Mouse (Mus musculus) adrenal gland, postnatal 36 days (tissue): ENCODE results near the gene Nrg4. TPM values are rescaled to one million over a fixed set of nuclear protein-coding genes. Genes with fewer than 3 reads are reported as not detected.
A peak's percentile ranks its signal among the peaks of the same experiment; 100 is the strongest.

Experiments used
- DNase-seq, 2 experiments: peaks; one replicate each; pipeline ENCODE4 v3.0.0; 2021; ENCODE audit warnings: mixed read lengths in 1 of 2
- total RNA-seq, 2 experiments: library from RNA; stranded (reverse); gene quantifications; 2 replicates each; pipeline ENCODE4 v1.2.3; 2021

The Nrg4 gene
- total RNA-seq, 2 experiments from 2014 or later: 23.8 to 31.0 TPM

DNA sequence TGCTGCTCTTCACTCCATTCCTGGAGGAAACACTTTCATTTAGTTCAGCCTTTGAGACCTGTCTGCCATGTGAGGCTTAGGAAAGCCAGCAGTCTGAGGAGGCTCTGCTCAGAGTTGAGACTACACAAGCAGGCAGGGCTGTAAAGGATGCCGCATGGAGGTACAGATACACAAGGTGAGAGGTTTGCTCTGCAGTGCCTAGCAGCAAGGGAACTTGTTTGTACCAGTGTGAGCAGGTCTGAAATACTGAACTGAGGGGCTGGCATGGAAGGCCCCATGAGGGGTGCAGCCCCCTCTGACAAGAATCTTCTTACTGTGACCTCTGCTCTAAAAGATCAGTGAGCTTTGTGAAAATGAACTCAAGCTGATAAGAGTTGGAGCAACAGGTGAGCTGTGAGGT is 113.2 kb downstream of the Nrg4 start:
- no peak for DNase-seq

DNA sequence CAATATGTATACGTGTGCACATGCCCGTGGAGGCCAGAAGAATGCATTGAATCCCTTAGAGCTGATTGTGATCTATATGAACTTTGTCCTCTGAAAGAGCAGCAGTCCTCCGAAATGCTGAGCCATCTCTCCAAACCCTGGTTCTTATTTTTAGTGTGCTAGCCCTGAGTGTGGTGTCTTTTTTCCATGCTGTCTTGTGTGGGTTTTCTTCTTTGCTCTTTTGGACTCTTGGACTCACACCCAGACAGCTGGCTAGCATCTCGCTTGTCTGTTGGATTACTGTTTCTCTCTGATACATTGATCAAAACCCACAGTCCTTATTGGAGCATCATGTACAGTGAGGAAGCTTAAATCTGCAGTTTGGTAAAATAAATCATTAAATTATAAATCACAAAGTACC is 115.0 kb downstream of the Nrg4 start:
- DNase-seq: no peak

DNA sequence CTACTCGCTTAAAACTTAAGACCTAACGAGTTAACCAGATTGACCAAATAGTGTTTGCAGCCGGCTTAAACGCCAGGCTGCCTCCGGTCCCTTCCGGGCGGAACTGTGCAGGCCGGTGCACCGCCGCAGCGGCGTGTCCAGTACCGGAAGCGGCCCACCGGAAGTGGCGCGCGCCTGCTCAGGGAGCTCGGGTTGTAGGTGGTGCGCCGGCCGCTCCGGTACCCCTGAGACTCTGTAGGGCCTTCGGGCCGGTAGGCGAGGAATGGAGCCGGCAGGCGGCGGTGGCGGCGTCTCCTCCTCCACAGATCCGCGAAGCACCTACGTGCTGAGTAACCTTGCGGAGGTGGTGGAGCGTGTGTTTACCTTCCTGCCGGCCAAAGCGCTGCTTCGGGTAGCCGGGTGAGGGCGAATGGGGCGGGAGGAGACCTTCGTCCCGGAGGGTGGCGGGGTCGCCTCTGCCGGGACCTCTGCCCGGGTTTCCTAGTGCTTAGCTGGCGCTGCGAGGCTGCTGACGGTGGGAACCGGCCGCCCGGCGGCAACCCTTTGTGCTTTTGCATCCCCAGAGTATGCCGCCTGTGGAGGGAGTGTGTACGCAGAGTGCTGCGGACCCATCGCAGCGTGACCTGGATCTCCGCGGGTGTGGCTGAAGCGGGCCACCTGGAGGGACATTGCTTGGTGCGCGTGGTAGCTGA is 117.7 kb downstream of the Nrg4 start, which contains the start of gene Fbxo22:
Gene Fbxo22, plus strand, starts transcription at position 136 of the 692 bp plus-strand sequence.
- DNase-seq: peak; percentile 91 to 93

DNA sequence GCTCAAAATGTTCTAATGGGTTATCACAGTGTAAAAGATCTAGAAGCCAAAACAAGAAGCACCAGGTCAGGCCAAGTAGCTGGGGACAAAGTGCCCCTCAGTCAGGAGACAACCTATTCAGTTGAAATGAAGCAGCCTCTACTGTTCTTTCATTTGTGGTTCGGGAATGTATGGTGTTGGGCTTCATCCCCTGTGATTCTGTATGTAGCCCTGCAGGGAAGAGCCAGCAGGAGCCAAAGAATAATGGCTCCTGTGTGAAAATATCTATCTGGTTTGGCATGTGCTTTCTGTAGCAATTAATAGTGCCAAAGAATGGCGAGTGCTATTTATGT is 118.2 kb downstream of the Nrg4 start:
- DNase-seq: no peak

DNA sequence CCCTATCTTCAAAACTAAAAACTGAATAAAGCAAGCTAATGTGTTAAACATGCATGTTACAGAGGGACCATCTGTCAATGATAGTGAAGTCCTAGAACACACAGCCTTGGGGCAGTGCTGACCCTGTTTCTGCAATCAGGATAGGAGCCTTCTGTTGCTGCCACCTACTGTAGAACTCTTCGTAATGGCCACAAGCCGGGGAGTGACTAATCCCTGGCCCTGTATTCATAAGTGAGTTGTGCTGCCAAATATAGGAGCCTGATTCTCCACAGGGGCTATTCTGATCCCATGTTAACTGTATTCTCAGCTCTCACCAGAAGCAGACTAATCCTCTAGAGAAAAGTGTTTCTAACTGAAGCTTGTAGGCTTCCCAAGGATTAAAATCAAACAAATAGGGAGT is 127.3 kb downstream of the Nrg4 start:
- DNase-seq: peak; percentile 41 to 54

DNA sequence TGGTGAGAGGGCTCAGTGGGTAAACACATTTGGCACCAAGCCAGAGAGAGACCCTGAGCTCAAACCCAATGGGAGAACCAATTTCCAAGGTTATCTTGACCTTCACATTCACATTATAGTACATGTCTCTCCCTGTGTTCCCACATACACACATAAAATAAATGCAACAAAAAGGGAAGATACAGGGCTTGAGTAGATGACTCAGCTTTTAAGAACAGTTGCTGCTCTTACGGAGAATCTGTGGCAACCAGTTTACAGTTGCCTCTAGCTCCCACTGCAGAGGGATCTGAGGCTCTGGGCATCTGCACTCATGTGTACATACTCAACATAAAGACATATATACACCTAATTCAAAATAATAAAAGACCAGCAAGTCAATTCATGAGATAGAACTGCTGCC is 128.4 kb downstream of the Nrg4 start:
- DNase-seq: no peak

- DNase-seq: no peak
Measured at GRCm38 (mm10) chr9:55195876-55196275, 130.8 kb downstream of the Nrg4 start.

- DNase-seq: no peak
Measured at GRCm38 (mm10) chr9:55174235-55174634, 152.4 kb downstream of the Nrg4 start.

DNA sequence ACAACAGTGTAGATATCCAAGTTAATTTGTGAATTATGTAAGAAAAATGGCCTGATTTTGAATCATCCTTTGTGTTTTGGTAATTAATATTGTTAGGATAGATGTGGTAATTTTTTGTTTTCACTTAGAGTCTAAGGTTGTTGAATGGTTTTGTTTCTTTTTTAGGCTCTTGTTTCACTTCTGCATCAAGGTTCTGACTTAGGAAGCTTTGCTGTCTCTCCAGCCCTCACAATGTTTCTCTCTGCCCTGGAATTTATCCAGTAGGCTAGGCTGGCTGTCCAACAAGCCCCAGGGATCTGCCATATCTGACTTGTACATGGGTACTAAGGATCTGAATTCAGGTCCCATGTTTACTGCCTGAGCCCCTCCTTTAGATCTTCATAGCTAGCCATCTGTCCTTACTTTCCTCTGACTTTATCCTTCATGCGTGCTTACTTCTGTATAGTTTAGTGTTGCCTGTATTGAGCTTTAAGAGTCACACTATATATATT is 154.4 kb downstream of the Nrg4 start:
- DNase-seq: no peak

- peak; percentile 45 to 57 for DNase-seq
Measured at GRCm38 (mm10) chr9:55170655-55171412, 155.8 kb downstream of the Nrg4 start.

Other genes with a start within 250 kb of the Nrg4 start
- gene Ube2q2, start 178.0 kb downstream of the Nrg4 start, total RNA-seq: 10 to 100 TPM; 48.2 to 55.3 TPM
- 10 to 100 TPM; 35.8 to 36.8 TPM for gene Fbxo22, start 117.9 kb downstream of the Nrg4 start, total RNA-seq
- gene Tmem266, start 69 bp upstream of the Nrg4 start, total RNA-seq: under 1 TPM; 0.40 to 0.63 TPM
- 100 to 1,000 TPM; 418 to 565 TPM for gene Etfa, start 185.4 kb upstream of the Nrg4 start, total RNA-seq
- gene Isl2, start 211.8 kb upstream of the Nrg4 start, total RNA-seq: not detected